Mouse (Mus musculus): ENCODE data around the gene Ppp1cc.

Gene Ppp1cc

GRCm38 (mm10) chr5:122157827-122158381 is at the start of gene Ppp1cc:
Ppp1cc (plus strand) TSS chr5:122158278.
- peak; percentile 97 for DNase-seq (ENCODE audit: low read depth, low spot score)

DNA sequence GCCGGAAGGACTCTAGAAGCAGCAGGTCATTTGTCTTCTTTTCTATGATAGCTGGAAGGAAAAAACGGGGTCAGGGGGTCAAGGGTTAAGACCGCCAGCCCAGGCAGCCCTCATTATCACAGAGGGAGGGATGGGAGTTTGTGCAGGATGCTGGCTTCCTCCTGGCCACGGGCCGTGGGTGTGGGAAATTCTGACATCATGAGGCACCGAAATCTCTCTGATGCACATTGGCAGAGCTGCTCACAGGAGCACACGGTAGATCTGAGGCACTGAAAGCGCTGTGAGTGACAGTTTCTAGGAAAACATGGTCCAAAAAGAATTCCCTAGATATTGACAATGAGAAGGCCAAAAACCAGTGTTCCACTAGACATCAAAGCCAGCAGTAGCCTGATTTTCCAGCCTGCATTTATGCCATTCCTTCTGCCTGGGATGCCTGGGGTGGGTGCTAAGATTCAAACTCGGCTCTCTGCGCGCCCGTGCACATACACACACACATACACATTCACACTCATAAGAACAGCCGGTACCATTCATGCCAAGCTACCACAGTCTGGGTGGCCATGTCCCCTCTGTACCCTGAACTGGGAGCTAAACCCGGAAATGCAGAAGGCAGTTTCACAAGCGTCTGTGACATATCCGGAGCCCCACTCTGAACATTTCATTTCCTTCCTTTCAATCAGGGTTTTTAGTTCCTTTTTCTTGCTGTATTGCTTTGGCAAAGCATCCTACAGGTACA is 48.6 kb upstream of the Ppp1cc start:
- no peak for DNase-seq (ENCODE audit: low read depth, low spot score)

- DNase-seq (ENCODE audit: low read depth, low spot score): no peak
Measured at GRCm38 (mm10) chr5:122110625-122111024, 47.5 kb upstream of the Ppp1cc start.

GRCm38 (mm10) chr5:122111091-122111932 is 46.8 kb upstream of the Ppp1cc start:
- DNase-seq (ENCODE audit: low read depth, low spot score): no peak

- no peak for DNase-seq (ENCODE audit: low read depth, low spot score)
Measured at GRCm38 (mm10) chr5:122111933-122112248, 46.2 kb upstream of the Ppp1cc start.

DNA sequence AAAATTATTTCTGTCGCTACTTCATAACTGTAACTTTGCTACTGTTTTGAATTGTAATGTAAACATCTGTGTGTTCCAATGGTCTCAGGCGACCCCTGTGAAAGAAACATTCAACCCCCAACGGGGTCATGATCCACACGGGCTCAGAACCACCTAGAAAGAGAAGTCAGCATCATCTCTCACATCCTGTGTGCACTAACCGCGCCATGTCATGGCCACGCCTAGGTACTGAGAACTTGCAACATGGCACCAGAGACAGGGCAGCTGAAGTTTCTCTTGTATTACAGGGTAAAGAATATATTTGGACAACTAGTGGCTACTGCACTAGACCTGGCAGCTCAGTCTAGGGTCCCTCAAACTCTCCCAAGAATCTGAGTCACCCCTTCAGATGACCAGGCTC is 44.6 kb upstream of the Ppp1cc start:
- DNase-seq (ENCODE audit: low read depth, low spot score): no peak

DNA sequence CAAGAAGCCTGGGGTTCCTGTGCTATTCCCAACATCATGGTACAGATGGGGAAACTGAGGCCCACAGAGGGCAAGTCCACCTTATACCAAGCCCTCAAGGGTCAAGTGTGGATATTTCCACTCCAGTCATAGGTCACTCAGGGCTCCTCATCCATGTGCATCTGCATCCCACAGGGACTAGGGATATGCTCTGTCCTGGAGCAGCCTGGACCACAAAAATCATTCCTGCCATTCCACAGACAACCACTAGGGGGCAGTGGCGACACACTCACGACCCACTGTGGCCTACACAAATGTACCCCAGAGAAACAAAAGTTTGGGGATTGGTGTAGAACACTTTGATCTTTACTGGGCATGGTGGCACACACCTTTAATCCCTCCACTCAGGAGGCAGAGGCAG is 43.9 kb upstream of the Ppp1cc start:
- peak; percentile 66 for DNase-seq (ENCODE audit: low read depth, low spot score)

GRCm38 (mm10) chr5:122115266-122115763 is 42.8 kb upstream of the Ppp1cc start:
- no peak for DNase-seq (ENCODE audit: low read depth, low spot score)

- no peak for DNase-seq (ENCODE audit: low read depth, low spot score)
Measured at GRCm38 (mm10) chr5:122116243-122116642, 41.8 kb upstream of the Ppp1cc start.

DNA sequence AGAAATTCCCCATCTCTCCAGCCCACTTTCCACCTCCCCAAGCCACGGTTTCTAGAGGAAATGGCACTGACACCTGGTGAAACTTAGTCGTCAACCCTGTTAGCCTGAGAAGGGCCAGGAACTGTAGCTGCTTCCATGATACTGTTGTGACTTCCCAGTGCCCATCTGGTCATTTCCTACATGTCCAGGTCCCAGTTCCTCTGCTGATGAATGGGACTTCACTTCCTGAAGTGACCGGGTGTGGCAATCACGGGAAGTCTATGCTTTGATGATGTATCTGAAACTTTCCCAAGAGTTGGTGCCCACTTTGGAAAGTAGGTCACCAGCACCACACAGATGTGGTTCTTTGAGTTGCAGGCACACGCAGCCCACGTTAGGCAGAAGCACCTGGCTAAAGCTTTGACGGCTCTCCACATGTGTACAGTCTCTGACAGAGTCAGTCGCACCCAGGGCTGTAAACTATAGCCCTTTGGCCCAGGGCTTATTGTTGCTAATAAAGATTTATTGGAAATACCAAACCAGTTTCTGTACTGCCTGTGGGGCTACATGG is 32.8 kb upstream of the Ppp1cc start:
- DNase-seq (ENCODE audit: low read depth, low spot score): no peak

GRCm38 (mm10) chr5:122129068-122129655 is 28.9 kb upstream of the Ppp1cc start:
- peak; percentile 95 for DNase-seq (ENCODE audit: low read depth, low spot score)

GRCm38 (mm10) chr5:122130341-122130998 is 27.6 kb upstream of the Ppp1cc start:
- peak; percentile 95 for DNase-seq (ENCODE audit: low read depth, low spot score)

DNA sequence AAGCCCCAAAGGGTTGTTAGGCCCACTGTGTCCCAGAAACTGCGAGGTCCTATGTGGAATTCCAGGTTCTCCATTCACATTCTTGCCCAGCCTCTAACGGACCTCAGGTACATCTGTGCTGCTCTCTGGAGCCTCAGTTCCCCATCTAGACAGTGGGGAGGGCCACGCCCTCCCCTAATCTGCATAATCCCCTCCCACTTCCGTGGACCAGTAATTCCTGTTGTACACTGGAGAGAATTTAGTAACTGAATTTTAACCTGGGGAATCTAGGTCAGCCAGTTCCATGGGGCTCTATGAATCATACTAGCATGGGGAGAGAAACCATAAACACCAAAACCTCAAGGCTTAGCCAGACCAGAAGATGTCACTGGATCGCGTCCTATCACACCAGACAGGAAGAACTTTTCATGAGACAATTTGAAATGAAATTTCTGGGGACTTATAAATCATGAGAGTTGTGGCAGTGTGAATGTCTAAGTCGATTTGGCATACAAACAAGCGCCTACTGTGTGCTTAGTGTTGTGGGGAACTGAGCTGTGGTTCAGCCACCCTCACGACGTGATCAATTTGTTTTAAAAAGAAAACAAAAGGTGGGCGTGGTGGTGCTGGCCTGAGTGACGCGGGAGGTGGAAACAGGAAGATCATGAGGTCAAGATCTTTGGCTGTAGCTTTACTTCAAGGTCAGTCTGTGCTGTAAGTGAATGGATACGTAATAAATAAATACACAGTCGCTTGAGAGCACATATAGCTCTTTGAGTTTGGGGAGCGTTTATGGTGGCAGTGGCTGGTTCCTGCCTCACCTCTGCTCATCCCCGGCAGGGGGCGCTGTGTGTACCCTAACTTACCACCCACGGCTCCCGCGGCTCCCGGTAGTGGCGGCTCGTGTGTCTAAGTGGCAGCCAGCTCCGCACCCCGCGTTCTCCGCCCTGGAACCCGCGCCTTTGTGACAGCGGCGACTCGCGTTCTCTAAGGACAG is 26.7 kb upstream of the Ppp1cc start:
- DNase-seq (ENCODE audit: low read depth, low spot score): peak; percentile 90

- DNase-seq (ENCODE audit: low read depth, low spot score): no peak
Measured at GRCm38 (mm10) chr5:122132167-122133049, 25.7 kb upstream of the Ppp1cc start.

GRCm38 (mm10) chr5:122133050-122133389 is 25.1 kb upstream of the Ppp1cc start:
- no peak for DNase-seq (ENCODE audit: low read depth, low spot score)

DNA sequence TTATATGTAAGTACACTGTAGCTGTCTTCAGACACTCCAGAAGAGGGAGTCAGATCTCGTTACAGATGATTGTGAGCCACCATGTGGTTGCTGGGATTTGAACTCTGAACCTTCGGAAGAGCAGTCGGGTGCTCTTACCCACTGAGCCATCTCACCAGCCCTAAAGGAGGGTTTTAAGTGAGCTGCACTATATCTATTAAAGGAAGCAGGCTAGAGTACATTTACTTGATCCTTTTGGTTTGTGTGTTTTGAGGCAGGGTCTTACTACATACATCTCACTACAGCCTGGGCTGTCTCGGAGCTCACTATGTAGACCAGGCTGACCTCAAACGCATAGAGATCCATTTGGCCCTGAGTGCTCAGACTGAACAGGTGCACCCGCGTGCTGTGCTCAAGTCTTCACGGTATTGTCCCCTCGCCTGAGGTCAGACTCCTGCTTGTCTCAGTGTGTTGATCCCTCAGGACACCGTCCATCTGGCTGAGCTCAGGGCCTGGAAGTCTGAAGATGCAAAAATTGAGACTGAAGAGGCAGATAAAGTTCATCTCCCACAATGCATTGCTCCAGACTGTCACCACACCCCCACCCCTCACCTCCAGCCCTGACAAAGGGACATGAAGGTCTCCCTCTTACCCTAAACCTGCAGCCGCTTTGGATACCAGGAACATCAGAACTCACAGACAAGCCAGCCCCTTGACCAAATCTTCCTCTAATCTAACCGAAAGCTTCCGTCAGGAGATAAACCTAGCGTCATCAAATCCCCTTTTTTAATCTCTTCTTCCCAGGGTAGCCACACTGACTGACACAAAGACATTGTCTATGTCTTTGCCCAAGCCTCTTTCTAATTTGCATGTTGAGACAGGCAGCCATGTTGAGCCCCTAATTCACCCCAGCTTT is 23.4 kb upstream of the Ppp1cc start:
- peak; percentile 83 for DNase-seq (ENCODE audit: low read depth, low spot score)

GRCm38 (mm10) chr5:122135290-122135882 is 22.7 kb upstream of the Ppp1cc start:
- peak; percentile 83 for DNase-seq (ENCODE audit: low read depth, low spot score)

Data from brain, adult 2 months (tissue).